10 mouse cellular contexts compared by ENCODE assay signal in the genomic region with DNA sequence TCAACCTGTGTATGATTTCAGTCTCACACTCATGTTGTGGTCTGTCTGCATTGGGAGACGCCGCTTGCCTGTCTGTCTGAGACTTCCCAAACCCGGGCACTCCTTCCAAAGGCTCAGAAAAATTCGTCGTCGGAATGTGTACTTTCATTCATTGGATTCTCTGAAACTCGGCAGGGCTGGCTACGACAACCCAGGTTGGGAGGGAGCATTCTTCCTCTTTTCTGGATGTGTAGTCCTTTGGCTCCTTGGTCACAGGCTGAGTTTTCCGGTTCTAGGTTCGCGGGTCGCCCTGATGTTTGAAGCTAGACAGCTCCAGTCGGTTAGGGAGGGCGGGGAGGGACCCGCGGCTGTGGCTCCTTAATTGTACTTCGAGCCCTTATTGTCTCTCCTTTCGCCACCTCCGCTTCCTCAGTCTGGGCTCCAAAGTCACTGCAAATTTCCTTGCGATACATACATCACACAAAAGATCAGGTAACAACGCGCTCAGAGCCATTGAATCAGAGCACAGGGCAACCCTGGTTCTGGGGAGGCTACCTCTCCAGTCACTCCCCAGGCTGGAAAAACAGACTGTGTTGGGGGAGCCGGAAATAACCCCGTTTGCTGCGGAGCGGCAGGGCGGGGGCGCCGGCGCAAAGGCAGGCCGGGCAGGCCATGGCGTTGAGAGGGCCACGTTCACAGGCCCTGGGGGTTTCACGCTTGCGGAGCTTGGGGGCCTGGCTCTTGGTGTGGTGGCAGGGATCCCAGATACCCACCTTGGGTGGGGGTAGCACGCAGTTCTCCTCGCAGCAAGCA. TPM values are rescaled to one million over a fixed set of nuclear protein-coding genes. Genes with fewer than 3 reads are reported as not detected.
DNase-seq lines count a peak whose midpoint lies in the region; ATAC-seq and TF ChIP-seq lines count a peak whose summit lies in the region.
"Had no signal": no experiment of that assay in that cellular context is flagged by ENCODE, and none has a peak within 500 bp of the region (broad histone marks: within the 10 kb centered on the region; RNA-seq: fewer than 3 reads in every experiment).

No protein-coding gene starts in this region.

- WGBS in lung, embryonic 14.5 days = 1% methylated on average over 37 of the region's 37 CpGs
- 3% methylated on average over 37 of the region's 37 CpGs for WGBS in intestine, embryonic 14.5 days
- WGBS in neural tube, embryonic 11.5 days = under 1% methylated on average over 37 of the region's 37 CpGs

- no peak overlapping the region for H3K9ac ChIP-seq in lung, embryonic 14.5 days
- no peak overlapping the region for H3K9ac ChIP-seq in intestine, embryonic 14.5 days (ENCODE audit: low read length)
- H3K9ac ChIP-seq in neural tube, embryonic 11.5 days (ENCODE audit: low read length) = peak overlapping the region; percentile 100

- H3K36me3 ChIP-seq in lung, embryonic 14.5 days (ENCODE audit: insufficient read depth) = no peaks in the 10 kb centered on the region
- H3K36me3 ChIP-seq in intestine, embryonic 14.5 days (ENCODE audit: control insufficient read depth, insufficient read depth, low read length) = no peaks in the 10 kb centered on the region
- no peaks in the 10 kb centered on the region for H3K36me3 ChIP-seq in neural tube, embryonic 11.5 days (ENCODE audit: control insufficient read depth, insufficient read depth, low read length)
- H3K36me3 ChIP-seq: forebrain, embryonic 10.5 days had no signal

- no peaks in the 10 kb centered on the region for H3K9me3 ChIP-seq in lung, embryonic 14.5 days (ENCODE audit: low read depth, low read length)
- H3K9me3 ChIP-seq in intestine, embryonic 14.5 days (ENCODE audit: control insufficient read depth, low read length) = no peaks in the 10 kb centered on the region
- no peaks in the 10 kb centered on the region for H3K9me3 ChIP-seq in neural tube, embryonic 11.5 days (ENCODE audit: control insufficient read depth, low read length)
- H3K9me3 ChIP-seq: forebrain, embryonic 10.5 days had no signal

- 0 out of 2 replicates have a peak, but pooled peaks cover 2% of the 10 kb centered on the region for H3K4me1 ChIP-seq in lung, embryonic 14.5 days (ENCODE audit: insufficient read depth)
- H3K4me1 ChIP-seq in intestine, embryonic 14.5 days (replicated peaks; ENCODE audit: control insufficient read depth, insufficient read depth, low read length) = no peaks in the 10 kb centered on the region
- peaks cover 4% of the 10 kb centered on the region; the same call in 1 of the 2 replicates for H3K4me1 ChIP-seq in neural tube, embryonic 11.5 days (ENCODE audit: control insufficient read depth, insufficient read depth, low read length)

- H3K27me3 ChIP-seq in lung, embryonic 14.5 days (ENCODE audit: insufficient read depth, low read length) = peaks cover 100% of the 10 kb centered on the region
- peaks cover 100% of the 10 kb centered on the region for H3K27me3 ChIP-seq in intestine, embryonic 14.5 days (replicated peaks; ENCODE audit: control insufficient read depth, insufficient read depth, low read length)
- H3K27me3 ChIP-seq in neural tube, embryonic 11.5 days (ENCODE audit: control insufficient read depth, insufficient read depth, low read length) = peaks cover 70% of the 10 kb centered on the region

- no peak for DNase-seq in lung, embryonic 14.5 days
- DNase-seq in lung, postnatal 4 days = no peak
- DNase-seq in MN1 (ENCODE audit: low spot score) = peak; percentile 57
- no peak for DNase-seq in intestine, embryonic 14.5 days (ENCODE audit: low spot score)
- no peak for DNase-seq in neural tube, embryonic 11.5 days (ENCODE audit: low spot score)
- no peak for DNase-seq in layer of hippocampus, adult 18-20 months (ENCODE audit: low spot score in 2 of 2)
- DNase-seq in frontal cortex, postnatal 36 days (ENCODE audit: low spot score in 2 of 2) = no peak

- H3K4me3 ChIP-seq in lung, embryonic 14.5 days (ENCODE audit: low read depth, low read length) = peak overlapping the region; percentile 10; the same call in 1 of the 2 replicates
- peak overlapping the region; percentile 12 for H3K4me3 ChIP-seq in intestine, embryonic 14.5 days (ENCODE audit: low read depth, low read length)
- peak overlapping the region; percentile 95 for H3K4me3 ChIP-seq in neural tube, embryonic 11.5 days (ENCODE audit: low read depth, low read length)
- H3K4me3 ChIP-seq: forebrain, embryonic 10.5 days had no signal

- TF ChIP-seq CTCF in lung, embryonic 14.5 days (IDR thresholded peaks at IDR 0.05; ENCODE audit: low read depth) = no peak

- H3K4me2 ChIP-seq in lung, embryonic 14.5 days = peak overlapping the region; percentile 33
- peak overlapping the region; percentile 36 for H3K4me2 ChIP-seq in intestine, embryonic 14.5 days (ENCODE audit: low read length)
- peak overlapping the region; percentile 90 for H3K4me2 ChIP-seq in neural tube, embryonic 11.5 days (ENCODE audit: low read depth)

- no peak for ATAC-seq in lung, embryonic 14.5 days (ENCODE audit: insufficient read depth)
- ATAC-seq in intestine, embryonic 14.5 days (replicated peaks; ENCODE audit: low FRiP score, low TSS enrichment, low read depth) = no peak
- peak; percentile 18; the same call in 1 of the 2 replicates for ATAC-seq in neural tube, embryonic 11.5 days (ENCODE audit: insufficient read depth, low FRiP score, low TSS enrichment)

- H3K27ac ChIP-seq in lung, embryonic 14.5 days (ENCODE audit: low read depth) = no peak overlapping the region
- H3K27ac ChIP-seq in intestine, embryonic 14.5 days (ENCODE audit: low read depth) = no peak overlapping the region
- peak overlapping the region; percentile 98 for H3K27ac ChIP-seq in neural tube, embryonic 11.5 days (ENCODE audit: low read depth, low read length)
- H3K27ac ChIP-seq: forebrain, embryonic 10.5 days had no signal

RNA-seq across cellular contexts. Expression of a gene that starts 0.6 kb away (rescaled TPM):
- not detected in 2 replicates for polyA plus RNA-seq in lung, embryonic 14.5 days (2014; fragmentation: Nextera tagmentation; extraction: Ambion mirVana)
- polyA plus RNA-seq in intestine, embryonic 14.5 days (2014; fragmentation: Nextera tagmentation; extraction: Ambion mirVana) = 1.7 and 1.9 TPM in 2 replicates
- 36.1 and 40.0 TPM in 2 replicates for polyA plus RNA-seq in neural tube, embryonic 11.5 days (2014; fragmentation: Nextera tagmentation; extraction: Ambion mirVana)
- not detected for total RNA-seq in layer of hippocampus, adult 18-20 months (2021)
- total RNA-seq: layer of hippocampus, postnatal 14 days had no signal
- polyA plus RNA-seq: brain, embryonic 14.5 days; forebrain, embryonic 10.5 days had no signal

RNA-seq across cellular contexts. Expression of a gene that starts 9.6 kb away (rescaled TPM):
- polyA plus RNA-seq in lung, embryonic 14.5 days (2014; fragmentation: Nextera tagmentation; extraction: Ambion mirVana) = 0.62 and 0.74 TPM in 2 replicates
- 12.2 and 14.1 TPM in 2 replicates for polyA plus RNA-seq in intestine, embryonic 14.5 days (2014; fragmentation: Nextera tagmentation; extraction: Ambion mirVana)
- 36.3 and 37.3 TPM in 2 replicates for polyA plus RNA-seq in neural tube, embryonic 11.5 days (2014; fragmentation: Nextera tagmentation; extraction: Ambion mirVana)
- total RNA-seq in layer of hippocampus, adult 18-20 months (2021) = not detected
- total RNA-seq: layer of hippocampus, postnatal 14 days had no signal
- polyA plus RNA-seq: forebrain, embryonic 10.5 days had no signal

RNA-seq across cellular contexts. Expression of a gene that starts 10.2 kb away (rescaled TPM):
- polyA plus RNA-seq in lung, embryonic 14.5 days (2014; fragmentation: Nextera tagmentation; extraction: Ambion mirVana) = not detected in 2 replicates
- polyA plus RNA-seq in intestine, embryonic 14.5 days (2014; fragmentation: Nextera tagmentation; extraction: Ambion mirVana) = 2.6 and 3.1 TPM in 2 replicates
- polyA plus RNA-seq in neural tube, embryonic 11.5 days (2014; fragmentation: Nextera tagmentation; extraction: Ambion mirVana) = 58.3 and 60.4 TPM in 2 replicates
- total RNA-seq in layer of hippocampus, adult 18-20 months (2021) = not detected
- total RNA-seq: layer of hippocampus, postnatal 14 days had no signal
- polyA plus RNA-seq: brain, embryonic 14.5 days; forebrain, embryonic 10.5 days had no signal

RNA-seq across cellular contexts. Expression of a gene that starts 13.6 kb away (rescaled TPM):
- not detected in 2 replicates for polyA plus RNA-seq in lung, embryonic 14.5 days (2014; fragmentation: Nextera tagmentation; extraction: Ambion mirVana)
- polyA plus RNA-seq in intestine, embryonic 14.5 days (2014; fragmentation: Nextera tagmentation; extraction: Ambion mirVana) = 9.5 and 11.9 TPM in 2 replicates
- polyA plus RNA-seq in neural tube, embryonic 11.5 days (2014; fragmentation: Nextera tagmentation; extraction: Ambion mirVana) = 63.7 and 67.1 TPM in 2 replicates
- not detected for total RNA-seq in layer of hippocampus, adult 18-20 months (2021)
- total RNA-seq: layer of hippocampus, postnatal 14 days had no signal
- polyA plus RNA-seq: brain, embryonic 14.5 days; forebrain, embryonic 10.5 days had no signal

RNA-seq across cellular contexts. Expression of a gene that starts 21.2 kb away (rescaled TPM):
- not detected in 2 replicates for polyA plus RNA-seq in lung, embryonic 14.5 days (2014; fragmentation: Nextera tagmentation; extraction: Ambion mirVana)
- 6.1 and 9.6 TPM in 2 replicates for polyA plus RNA-seq in intestine, embryonic 14.5 days (2014; fragmentation: Nextera tagmentation; extraction: Ambion mirVana)
- 95.9 and 96.4 TPM in 2 replicates for polyA plus RNA-seq in neural tube, embryonic 11.5 days (2014; fragmentation: Nextera tagmentation; extraction: Ambion mirVana)
- total RNA-seq in layer of hippocampus, adult 18-20 months (2021) = not detected
- total RNA-seq: layer of hippocampus, postnatal 14 days had no signal
- polyA plus RNA-seq: forebrain, embryonic 10.5 days had no signal

Comparison
In these comparisons a context has a peak if more than half of its experiments do, and no peak if none do; other contexts are left out.
1. H3K4me2 ChIP-seq: peak in every context shown above with its lines; median percentile 90 in neural tube, embryonic 11.5 days; 36 in intestine, embryonic 14.5 days; 33 in lung, embryonic 14.5 days.
2. H3K4me3 ChIP-seq: peak in every context shown above with its lines; median percentile 95 in neural tube, embryonic 11.5 days; 12 in intestine, embryonic 14.5 days; 10 in lung, embryonic 14.5 days.
3. RNA of a gene that starts 0.6 kb away (polyA plus RNA-seq): 36.1 to 40.0 TPM in neural tube, embryonic 11.5 days; 1.7 to 1.9 TPM in intestine, embryonic 14.5 days and not detected in lung, embryonic 14.5 days; every median in the first group is over 10 times any median in the second.
4. RNA of a gene that starts 10.2 kb away (polyA plus RNA-seq): 58.3 to 60.4 TPM in neural tube, embryonic 11.5 days; 2.6 to 3.1 TPM in intestine, embryonic 14.5 days and not detected in lung, embryonic 14.5 days; every median in the first group is over 10 times any median in the second.